Mouse (Mus musculus) left cerebral cortex, adult 2 months (tissue): ENCODE measurements around the gene Zfp850. TPM values are rescaled to one million over a fixed set of nuclear protein-coding genes. Genes with fewer than 3 reads are reported as not detected.
"Not testable (repeated sequence)": the region's sequence is repeated elsewhere in the genome, so short reads cannot be mapped to it uniquely, and the experiment has no call there.

Source experiments
- DNase-seq, 2 experiments: peaks; one replicate each; pipeline ENCODE4 v3.0.0; 2021 to 2022; ENCODE audit warnings: low spot score in 2 of 2, mixed read lengths in 1 of 2; ENCODE audit errors: extremely low spot score in 1 of 2
- H3K27ac ChIP-seq: fragments of 200-600 bp; 2 replicates; pipeline ENCODE4 v1.8.1; 2022
- H3K4me3 ChIP-seq: fragments of 200-600 bp; 2 replicates; pipeline ENCODE4 v1.8.1; 2022
- CTCF ChIP-seq: fragments of 200-600 bp; IDR thresholded peaks from 2 replicates; pipeline ENCODE4 v1.8.1; 2022; ENCODE audit warnings: antibody characterized with exemption, mild to moderate bottlenecking, moderate library complexity
- intact Hi-C: fragments of 180-260 bp; cut with DNase I; formaldehyde crosslinking; loops from one replicate; pipeline ENCODE4 v1.15.1; 2025
- total RNA-seq, 2 experiments: library from RNA; stranded (reverse); gene quantifications; 2 replicates each; pipeline ENCODE4 v1.2.3; 2021

The Zfp850 gene
- total RNA-seq, 2 experiments from 2014 or later = 7.0 to 7.1 TPM

DNA sequence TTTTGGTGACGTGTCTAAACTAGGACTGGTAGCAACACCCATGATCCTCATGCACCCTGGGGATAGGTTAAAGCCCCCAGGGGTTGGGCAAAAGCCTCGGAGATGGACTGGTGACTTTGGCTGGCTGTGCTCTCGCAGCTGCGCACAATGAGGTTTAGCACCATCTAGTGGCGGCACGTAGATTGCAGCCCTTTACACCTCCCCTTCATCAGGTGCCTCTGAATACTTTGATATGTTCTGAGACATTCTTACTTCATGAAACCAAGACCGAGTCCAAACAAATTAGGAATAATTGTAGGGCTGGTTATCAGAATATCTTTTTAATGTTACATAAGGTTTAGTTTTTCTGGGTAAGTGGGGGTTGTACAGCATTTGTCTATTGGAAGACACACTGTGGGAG lies 72.0 kb downstream of the Zfp850 start:
- DNase-seq, H3K4me3 ChIP-seq, intact Hi-C loops, H3K27ac ChIP-seq: not testable (repeated sequence)
- TF ChIP-seq CTCF = peak; percentile 42

Other genes with a start within 250 kb of the Zfp850 start
- 1 to 10 TPM; 9.1 to 9.3 TPM for gene Zfp626, start 206.9 kb downstream of the Zfp850 start, total RNA-seq
- 1 to 10 TPM; 4.1 to 5.0 TPM for gene Zfp59, start 175.5 kb downstream of the Zfp850 start, total RNA-seq
- 1 to 10 TPM; 1.7 to 2.2 TPM for gene Zfp607a, start 156.6 kb downstream of the Zfp850 start, total RNA-seq
- 10 to 100 TPM; 14.9 to 19.3 TPM for gene Zfp974, start 84.7 kb downstream of the Zfp850 start, total RNA-seq
- gene Zfp780b, start 34.9 kb downstream of the Zfp850 start, total RNA-seq = 10 to 100 TPM; 19.2 to 22.1 TPM
- 100 to 1,000 TPM; 127 to 130 TPM for gene Psmc4, start 36.0 kb upstream of the Zfp850 start, total RNA-seq
- under 1 TPM; 0.26 to 0.36 TPM for gene Fcgbp, start 57.1 kb upstream of the Zfp850 start, total RNA-seq
- under 1 TPM in 1 of 2 experiments, not detected in 1; 0.09 TPM for gene 9530053A07Rik, start 115.4 kb upstream of the Zfp850 start, total RNA-seq
- 10 to 100 TPM; 50.0 to 52.1 TPM for gene Fbl, start 155.6 kb upstream of the Zfp850 start, total RNA-seq
- gene Dyrk1b, start 165.4 kb upstream of the Zfp850 start, total RNA-seq = 10 to 100 TPM; 49.8 to 50.2 TPM